Mouse (Mus musculus) B cell, adult 62 days (primary cell): ENCODE measurements around the gene Rnf43. TPM values are rescaled to one million over a fixed set of nuclear protein-coding genes. Genes with fewer than 3 reads are reported as not detected.

Experiments used
- total RNA-seq: library from RNA; stranded (reverse); gene quantifications from 4 replicates; pipeline ENCODE4 v1.2.4, GENCODE M21; 2023

Gene Rnf43
- total RNA-seq = 5.7 to 9.3 TPM (median 6.0 TPM) in 4 replicates

GRCm38 (mm10) chr11:87662407-87662806 lies at the start of gene Rnf43:
Rnf43 (plus strand) TSS chr11:87662722.

GRCm38 (mm10) chr11:87616790-87617474 lies 45.6 kb upstream of the Rnf43 start, which contains the start of gene Hsf5:
Hsf5 (plus strand) TSS chr11:87617164.

GRCm38 (mm10) chr11:87737175-87737740 lies 74.7 kb downstream of the Rnf43 start, which contains the start of gene Supt4a:
Supt4a (plus strand) TSS chr11:87737552.

GRCm38 (mm10) chr11:87760301-87761081 lies 98.0 kb downstream of the Rnf43 start, which contains the start of gene Tspoap1:
Tspoap1 (plus strand) TSS chr11:87760541.

Other genes with a start within 250 kb of the Rnf43 start
- gene Gm11492, start 96.1 kb upstream of the Rnf43 start, total RNA-seq = not detected in 4 replicates
- gene Sept4, start 93.8 kb upstream of the Rnf43 start, total RNA-seq = 0.86 to 1.5 TPM (median 1.4 TPM) in 4 replicates
- gene Mtmr4, start 70.6 kb upstream of the Rnf43 start, total RNA-seq = 41.5 to 51.9 TPM (median 47.3 TPM) in 4 replicates
- gene Hsf5, start 45.6 kb upstream of the Rnf43 start, total RNA-seq = 0.16 to 0.45 TPM (median 0.23 TPM) in 3 of 4 replicates, not detected in the other
- 129 to 138 TPM (median 134 TPM) in 4 replicates for gene Supt4a, start 74.8 kb downstream of the Rnf43 start, total RNA-seq
- 10.0 to 14.4 TPM (median 11.1 TPM) in 4 replicates for gene Tspoap1, start 97.8 kb downstream of the Rnf43 start, total RNA-seq
- 0.54 to 1.1 TPM in 2 of 4 replicates, not detected in the others for gene Mpo, start 130.9 kb downstream of the Rnf43 start, total RNA-seq
- gene Lpo, start 165.6 kb downstream of the Rnf43 start, total RNA-seq = not detected in 4 replicates
- gene Mks1, start 190.5 kb downstream of the Rnf43 start, total RNA-seq = 15.6 to 18.2 TPM (median 16.7 TPM) in 4 replicates
- not detected in 4 replicates for gene Epx, start 212.8 kb downstream of the Rnf43 start, total RNA-seq
- not detected in 4 replicates for gene Olfr462, start 229.5 kb downstream of the Rnf43 start, total RNA-seq
- not detected in 4 replicates for gene Olfr463, start 234.7 kb downstream of the Rnf43 start, total RNA-seq